8 mouse cellular contexts compared by ENCODE assay signal in genomic region chr19:29325053-29325851, GRCm38 (mm10). TPM values are rescaled to one million over a fixed set of nuclear protein-coding genes. Genes with fewer than 3 reads are reported as not detected.
DNase-seq lines count a peak whose midpoint lies in the region; ATAC-seq and TF ChIP-seq lines count a peak whose summit lies in the region.

Insl6 (minus strand) TSS chr19:29325356.

- H3K27me3 ChIP-seq in intestine, postnatal 0 days (replicated peaks; ENCODE audit: control insufficient read depth, insufficient read depth, low read length), result no peaks in the 10 kb centered on the region
- peaks cover 6% of the 10 kb centered on the region; the same call in 1 of the 2 replicates for H3K27me3 ChIP-seq in neural tube, embryonic 13.5 days

- peak within 1 kb of the TSS; percentile 38 for H3K4me3 ChIP-seq in intestine, postnatal 0 days (ENCODE audit: low read depth, low read length)
- peak within 1 kb of the TSS; percentile 29 for H3K4me3 ChIP-seq in neural tube, embryonic 13.5 days

- no peak for TF ChIP-seq CTCF in intestine, postnatal 0 days (IDR thresholded peaks at IDR 0.05; ENCODE audit: low read depth)

- peak; percentile 18 for DNase-seq in right cerebral cortex, adult 18-20 months
- DNase-seq in right cerebral cortex, postnatal 36 days (ENCODE audit: low spot score in 2 of 2), result no peak
- peak; percentile 77 for DNase-seq in embryo, embryonic 10.5 days (ENCODE audit: low spot score)
- peak; percentile 44 to 63 for DNase-seq in lung, adult 18-20 months
- DNase-seq in testis, postnatal 14 days (ENCODE audit: low spot score), result peak; percentile 76

- H3K9me3 ChIP-seq in intestine, postnatal 0 days (ENCODE audit: control insufficient read depth), result no peaks in the 10 kb centered on the region
- no peaks in the 10 kb centered on the region for H3K9me3 ChIP-seq in neural tube, embryonic 13.5 days

- H3K9ac ChIP-seq in intestine, postnatal 0 days (ENCODE audit: low read depth, low read length), result peak within 1 kb of the TSS; percentile 42
- H3K9ac ChIP-seq in neural tube, embryonic 13.5 days, result peak within 1 kb of the TSS; percentile 31

- peak within 1 kb of the TSS; percentile 64 for H3K27ac ChIP-seq in intestine, postnatal 0 days (ENCODE audit: low read depth, low read length)
- no peak within 1 kb of the TSS for H3K27ac ChIP-seq in neural tube, embryonic 13.5 days (replicated peaks)

- peak; percentile 90 for ATAC-seq in granulocyte monocyte progenitor cell, adult 5-6 weeks (replicated peaks; ENCODE audit: poor library complexity, severe bottlenecking)
- ATAC-seq in intestine, postnatal 0 days, result peak; percentile 97
- peak; percentile 92 for ATAC-seq in neural tube, embryonic 13.5 days (ENCODE audit: low read depth)

- H3K4me1 ChIP-seq in intestine, postnatal 0 days (replicated peaks; ENCODE audit: control insufficient read depth, insufficient read depth, low read length), result 0 out of 2 replicates have a peak, but pooled peaks cover 5% of the 10 kb centered on the region
- peaks cover 7% of the 10 kb centered on the region for H3K4me1 ChIP-seq in neural tube, embryonic 13.5 days (replicated peaks)

- 2% methylated on average over 31 of the region's 31 CpGs for WGBS in intestine, postnatal 0 days
- WGBS in neural tube, embryonic 13.5 days, result 8% methylated on average over 19 of the region's 31 CpGs

- peak within 1 kb of the TSS; percentile 69 for H3K4me2 ChIP-seq in intestine, postnatal 0 days (replicated peaks; ENCODE audit: low read depth)
- H3K4me2 ChIP-seq in neural tube, embryonic 13.5 days, result peak within 1 kb of the TSS; percentile 59

- no peaks in the 10 kb centered on the region for H3K36me3 ChIP-seq in intestine, postnatal 0 days (ENCODE audit: control insufficient read depth, insufficient read depth)
- no peaks in the 10 kb centered on the region for H3K36me3 ChIP-seq in neural tube, embryonic 13.5 days

RNA-seq across cellular contexts. Expression of gene Insl6, which starts in this region (rescaled TPM):
- total RNA-seq in granulocyte monocyte progenitor cell, adult 5-6 weeks (2014; fragmentation: Nextera tagmentation), result 5.6 TPM in 1 of 2 replicates, not detected in the other
- total RNA-seq in granulocyte monocyte progenitor cell, adult 5-6 weeks (2017), result 0.47 and 3.8 TPM in 2 replicates
- 48.4 and 50.0 TPM in 2 replicates for polyA plus RNA-seq in intestine, postnatal 0 days (2015; fragmentation: Nextera tagmentation; extraction: Ambion mirVana)
- 2.7 and 3.5 TPM in 2 replicates for polyA plus RNA-seq in neural tube, embryonic 13.5 days (2015; fragmentation: Nextera tagmentation; extraction: Ambion mirVana)

Comparison
In these comparisons a context has a peak if more than half of its experiments do, and no peak if none do; other contexts are left out.
1. RNA of gene Insl6 (polyA plus RNA-seq): 48.4 to 50.0 TPM in intestine, postnatal 0 days; 2.7 to 3.5 TPM in neural tube, embryonic 13.5 days; every median in the first group is over 10 times any median in the second.
2. DNase-seq: peak in right cerebral cortex, adult 18-20 months (single experiment), embryo, embryonic 10.5 days (single experiment), lung, adult 18-20 months (2 of 2) and testis, postnatal 14 days (single experiment); none in right cerebral cortex, postnatal 36 days (0 of 2).
3. Peak in every context shown above with its lines, with median percentiles within 50 percentile points of each other: ATAC-seq.